Mouse (Mus musculus) left cerebral cortex, adult 2 months (tissue): ENCODE data around the gene Exoc7. TPM values are rescaled to one million over a fixed set of nuclear protein-coding genes. Genes with fewer than 3 reads are reported as not detected.
A peak's percentile ranks its signal among the peaks of the same experiment; 100 is the strongest.

Source experiments
- DNase-seq, 2 experiments: peaks; one replicate each; pipeline ENCODE4 v3.0.0; 2021 to 2022; ENCODE audit warnings: low spot score in 2 of 2, mixed read lengths in 1 of 2; ENCODE audit errors: extremely low spot score in 1 of 2
- H3K27ac ChIP-seq: fragments of 200-600 bp; 2 replicates; pipeline ENCODE4 v1.8.1; 2022
- H3K4me3 ChIP-seq: fragments of 200-600 bp; 2 replicates; pipeline ENCODE4 v1.8.1; 2022
- CTCF ChIP-seq: fragments of 200-600 bp; IDR thresholded peaks from 2 replicates; pipeline ENCODE4 v1.8.1; 2022; ENCODE audit warnings: antibody characterized with exemption, mild to moderate bottlenecking, moderate library complexity
- intact Hi-C: fragments of 180-260 bp; cut with DNase I; formaldehyde crosslinking; loops from one replicate; pipeline ENCODE4 v1.15.1; 2025
- total RNA-seq, 2 experiments: library from RNA; stranded (reverse); gene quantifications; 2 replicates each; pipeline ENCODE4 v1.2.3; 2021

Exoc7 gene
- total RNA-seq, 2 experiments from 2014 or later: 89.8 to 98.5 TPM

GRCm38 (mm10) chr11:116307762-116308531 is 914 bp upstream of the Exoc7 start:
- no peak overlapping the region for H3K27ac ChIP-seq
- no peak for TF ChIP-seq CTCF
- DNase-seq: no peak
- no peak overlapping the region for H3K4me3 ChIP-seq
- intact Hi-C loops: no loop called here

GRCm38 (mm10) chr11:116306126-116306982 is 679 bp downstream of the Exoc7 start:
- H3K4me3 ChIP-seq: peak overlapping the region; percentile 94
- DNase-seq: peak; percentile 92
- H3K27ac ChIP-seq: peak overlapping the region; percentile 84
- intact Hi-C loops: loop anchor here (1.0 kb wide), 1 partner anchor 32 kb away; the partner anchor contains the start of gene Srp68
- TF ChIP-seq CTCF: no peak; the same call in 1 of the 2 replicates

- intact Hi-C loops: no loop called here
- Histone ChIP-seq H3K27ac (no peak overlapping the region), H3K4me3 (peak overlapping the region; percentile 94)
- DNase-seq: no peak
- TF ChIP-seq CTCF: no peak; the same call in 1 of the 2 replicates
These were observed 1.6 kb downstream of the Exoc7 start for GRCm38 (mm10) chr11:116305423-116305822.

GRCm38 (mm10) chr11:116298621-116299020 is 8.4 kb downstream of the Exoc7 start:
- TF ChIP-seq CTCF: no peak
- Histone ChIP-seq H3K27ac (no peak overlapping the region), H3K4me3 (no peak overlapping the region)
- no peak for DNase-seq
- intact Hi-C loops: no loop called here

GRCm38 (mm10) chr11:116298221-116298620 is 8.8 kb downstream of the Exoc7 start:
- TF ChIP-seq CTCF: no peak
- H3K27ac ChIP-seq: no peak overlapping the region
- DNase-seq: no peak
- intact Hi-C loops: no loop called here
- no peak overlapping the region for H3K4me3 ChIP-seq

- TF ChIP-seq CTCF: no peak
- no peak for DNase-seq
- no peak overlapping the region for H3K27ac ChIP-seq
- no peak overlapping the region for H3K4me3 ChIP-seq
- intact Hi-C loops: no loop called here
These were observed 10.0 kb downstream of the Exoc7 start for GRCm38 (mm10) chr11:116297017-116297416.

GRCm38 (mm10) chr11:116296191-116296734 is 10.8 kb downstream of the Exoc7 start:
- intact Hi-C loops: no loop called here
- H3K4me3 ChIP-seq: no peak overlapping the region
- no peak for DNase-seq
- no peak overlapping the region for H3K27ac ChIP-seq
- TF ChIP-seq CTCF: no peak

- peak; percentile 72 for TF ChIP-seq CTCF
- intact Hi-C loops: loop anchor here (1.0 kb wide), 1 partner anchor 68 kb away; no protein-coding TSS in a partner anchor
- Histone ChIP-seq H3K4me3 (no peak overlapping the region), H3K27ac (no peak overlapping the region)
- no peak for DNase-seq
These were observed 12.7 kb downstream of the Exoc7 start for GRCm38 (mm10) chr11:116294319-116294718.

- Histone ChIP-seq H3K27ac (no peak overlapping the region), H3K4me3 (no peak overlapping the region)
- intact Hi-C loops: loop anchor here (1.0 kb wide), 1 partner anchor 67 kb away; no protein-coding TSS in a partner anchor
- peak in 1 of 2 experiments; percentile 5 for DNase-seq
- TF ChIP-seq CTCF: no peak
These were observed 13.4 kb downstream of the Exoc7 start for GRCm38 (mm10) chr11:116293538-116294137.

GRCm38 (mm10) chr11:116292401-116292800 is 14.6 kb downstream of the Exoc7 start:
- TF ChIP-seq CTCF: no peak
- H3K27ac ChIP-seq: no peak overlapping the region
- intact Hi-C loops: no loop called here
- DNase-seq: no peak
- no peak overlapping the region for H3K4me3 ChIP-seq

- Histone ChIP-seq H3K4me3 (no peak overlapping the region), H3K27ac (no peak overlapping the region)
- DNase-seq: no peak
- no peak for TF ChIP-seq CTCF
- intact Hi-C loops: no loop called here
These were observed 16.5 kb downstream of the Exoc7 start for GRCm38 (mm10) chr11:116290556-116290955.
